Mouse (Mus musculus): ENCODE data around the gene Syngap1. TPM values are rescaled to one million over a fixed set of nuclear protein-coding genes. Genes with fewer than 3 reads are reported as not detected.

Syngap1 gene
- polyA plus RNA-seq, 1 experiment = 3.0 TPM

DNA sequence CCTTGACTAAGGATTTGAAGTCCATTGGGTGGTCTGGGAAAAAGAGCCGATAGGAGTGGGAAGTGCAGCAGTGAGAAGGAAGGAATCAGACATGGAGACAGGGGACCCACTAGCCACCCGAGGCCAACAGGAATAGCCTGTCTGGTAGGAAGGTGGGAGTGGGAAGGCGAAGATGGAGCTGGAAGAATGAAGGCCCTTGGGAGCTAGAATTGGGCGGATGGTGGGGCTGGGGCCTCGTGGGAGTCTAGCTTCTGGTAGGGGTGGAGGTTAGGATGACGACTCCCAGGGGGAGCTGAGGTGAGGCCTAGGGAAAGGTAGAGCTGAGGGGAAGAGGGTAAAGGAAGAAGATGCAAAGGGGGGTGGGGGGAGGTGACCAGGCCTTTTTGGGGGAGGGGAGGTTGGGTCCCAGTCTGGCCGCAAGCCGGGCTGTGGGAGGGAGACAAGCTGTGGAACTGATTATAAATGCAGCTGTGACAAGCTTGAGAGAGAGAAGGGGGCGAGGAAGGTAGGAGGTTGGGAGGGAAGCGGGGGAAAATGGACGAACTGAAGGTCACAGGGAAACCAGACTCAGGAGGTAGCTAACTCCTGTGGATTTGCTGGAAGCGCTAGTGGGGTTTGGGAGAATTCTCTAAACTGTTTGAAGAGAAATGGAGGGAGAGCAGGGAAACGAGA is 4.9 kb downstream of the Syngap1 start:
- H3K36me3 ChIP-seq (replicated peaks; ENCODE audit: low read length) = no peaks in the 10 kb centered on the region
- peaks cover 67% of the 10 kb centered on the region for H3K4me1 ChIP-seq
- H3K4me3 ChIP-seq (replicated peaks) = peak overlapping the region; percentile 88
- H3K9me3 ChIP-seq = no peaks in the 10 kb centered on the region
- TF ChIP-seq FLI1 (IDR thresholded peaks at IDR 0.05; ENCODE audit: low read length) (no peak), GATA1 (IDR thresholded peaks at IDR 0.05; ENCODE audit: borderline replicate concordance, low read length) (no peak)
- H3K27me3 ChIP-seq (replicated peaks) = peaks cover 51% of the 10 kb centered on the region

DNA sequence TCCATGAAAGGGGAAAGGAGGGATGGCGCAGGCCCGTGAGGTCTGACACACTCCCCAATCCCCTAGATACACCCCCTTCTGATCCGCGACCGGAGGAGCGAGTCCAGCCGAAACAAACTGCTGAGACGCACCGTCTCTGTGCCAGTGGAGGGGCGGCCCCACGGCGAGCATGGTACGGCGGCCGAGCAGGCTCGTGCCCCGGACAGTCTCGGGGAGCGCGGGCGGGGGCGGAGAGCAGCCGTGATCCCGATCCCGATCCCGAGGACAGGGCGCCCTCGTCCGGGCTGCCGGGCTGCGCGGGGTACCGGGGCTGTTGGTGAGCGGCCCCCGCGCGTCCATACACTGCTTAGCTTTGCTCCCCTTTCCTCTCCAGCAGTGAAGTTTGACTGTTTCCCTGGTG is 5.5 kb downstream of the Syngap1 start:
- TF ChIP-seq GATA1 (IDR thresholded peaks at IDR 0.05; ENCODE audit: borderline replicate concordance, low read length) (no peak), FLI1 (IDR thresholded peaks at IDR 0.05; ENCODE audit: low read length) (no peak)
- Histone ChIP-seq H3K27me3 (replicated peaks) (peaks cover 54% of the 10 kb centered on the region), H3K4me1 (peaks cover 67% of the 10 kb centered on the region), H3K36me3 (replicated peaks; ENCODE audit: low read length) (no peaks in the 10 kb centered on the region), H3K4me3 (replicated peaks) (peak overlapping the region; percentile 88), H3K9me3 (no peaks in the 10 kb centered on the region)

DNA sequence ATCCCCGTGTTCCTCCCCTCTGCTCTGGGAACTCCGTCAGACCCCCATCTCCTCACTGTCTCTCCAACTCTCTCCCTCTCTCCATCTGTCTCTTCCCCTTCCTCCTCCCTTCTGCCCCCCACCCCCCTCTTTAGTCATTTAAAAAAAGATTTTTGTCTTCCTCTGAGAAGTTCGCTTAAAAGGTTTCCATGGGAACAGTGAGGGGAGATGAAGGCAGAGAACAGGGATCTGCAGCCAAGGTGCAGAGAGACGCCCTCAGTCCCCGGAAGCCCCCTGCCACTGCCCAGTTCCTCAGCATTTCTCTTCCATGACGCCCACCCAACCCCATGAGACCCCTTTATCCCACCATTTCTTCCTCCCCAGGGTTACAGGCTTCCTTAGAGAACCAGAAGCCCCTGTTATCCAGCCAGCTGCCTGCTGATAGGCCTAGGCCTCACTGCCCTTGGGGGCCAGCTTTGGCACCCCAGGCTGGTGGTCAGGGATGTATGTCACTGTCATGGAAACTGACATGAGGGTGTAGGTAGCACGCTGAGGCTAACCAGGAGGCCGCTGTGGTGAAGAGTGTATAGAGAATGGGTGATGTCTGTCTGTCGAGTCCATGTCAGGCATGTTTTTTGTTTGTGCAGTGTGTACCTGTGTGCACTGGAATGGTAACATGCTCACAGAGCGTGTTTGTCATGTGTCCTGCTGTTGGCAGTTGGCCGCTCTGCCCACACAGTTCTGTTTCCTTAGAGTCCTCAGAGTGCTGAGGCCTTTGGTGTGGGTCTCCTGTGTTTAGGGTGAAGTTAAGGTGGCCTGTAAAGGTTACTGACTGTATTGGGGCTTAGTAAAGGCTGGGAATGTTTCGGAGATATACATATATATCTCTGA is 6.4 kb downstream of the Syngap1 start:
- no peak for TF ChIP-seq GATA1 (IDR thresholded peaks at IDR 0.05; ENCODE audit: borderline replicate concordance, low read length)
- TF ChIP-seq FLI1 (IDR thresholded peaks at IDR 0.05; ENCODE audit: low read length) = no peak
- Histone ChIP-seq H3K27me3 (replicated peaks) (peaks cover 61% of the 10 kb centered on the region), H3K36me3 (replicated peaks; ENCODE audit: low read length) (no peaks in the 10 kb centered on the region), H3K9me3 (no peaks in the 10 kb centered on the region), H3K4me3 (replicated peaks) (peak overlapping the region; percentile 25), H3K4me1 (peaks cover 68% of the 10 kb centered on the region)

DNA sequence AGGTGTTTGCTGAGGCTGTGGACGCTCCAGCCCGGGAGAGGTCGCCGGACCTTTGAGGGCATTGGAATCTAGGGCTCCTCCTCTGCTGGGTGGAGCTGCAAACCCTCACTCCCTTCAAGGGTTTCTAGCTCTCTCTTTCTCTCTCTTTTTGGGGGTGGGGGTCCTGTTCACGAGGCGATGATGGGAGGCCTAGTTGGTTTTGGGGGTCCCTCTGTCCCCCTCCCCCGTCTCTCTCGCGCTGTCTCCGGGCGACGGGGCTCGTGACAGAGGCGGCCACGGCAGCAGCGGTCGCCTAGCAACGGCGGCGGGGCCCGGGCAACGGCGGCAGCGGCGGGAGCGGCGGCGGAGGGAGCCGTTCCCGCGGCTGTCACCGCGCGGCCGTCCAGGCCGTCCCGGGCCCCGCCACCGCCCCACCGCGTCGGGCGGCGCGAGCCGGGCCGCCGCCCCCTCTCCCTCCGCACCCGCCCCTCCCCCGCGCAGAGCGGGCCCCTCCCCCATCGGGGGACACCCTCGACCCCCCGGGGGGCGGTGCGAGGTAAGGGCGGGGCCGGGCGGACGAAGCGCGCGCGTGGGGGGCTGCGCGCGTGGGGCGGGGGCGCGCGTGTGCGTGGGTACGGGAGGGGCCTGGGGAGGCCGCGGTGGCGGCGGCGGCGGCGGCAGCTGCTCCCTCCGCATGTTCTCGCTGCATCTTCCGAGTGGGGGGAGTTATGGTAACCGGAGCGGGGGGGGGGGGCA is 7.4 kb downstream of the Syngap1 start:
- H3K4me1 ChIP-seq = peaks cover 77% of the 10 kb centered on the region
- H3K27me3 ChIP-seq (replicated peaks) = peaks cover 71% of the 10 kb centered on the region
- no peaks in the 10 kb centered on the region for H3K9me3 ChIP-seq
- TF ChIP-seq FLI1 (IDR thresholded peaks at IDR 0.05; ENCODE audit: low read length) (no peak), GATA1 (IDR thresholded peaks at IDR 0.05; ENCODE audit: borderline replicate concordance, low read length) (no peak)
- H3K4me3 ChIP-seq (replicated peaks) = peak overlapping the region; percentile 90
- no peaks in the 10 kb centered on the region for H3K36me3 ChIP-seq (replicated peaks; ENCODE audit: low read length)

DNA sequence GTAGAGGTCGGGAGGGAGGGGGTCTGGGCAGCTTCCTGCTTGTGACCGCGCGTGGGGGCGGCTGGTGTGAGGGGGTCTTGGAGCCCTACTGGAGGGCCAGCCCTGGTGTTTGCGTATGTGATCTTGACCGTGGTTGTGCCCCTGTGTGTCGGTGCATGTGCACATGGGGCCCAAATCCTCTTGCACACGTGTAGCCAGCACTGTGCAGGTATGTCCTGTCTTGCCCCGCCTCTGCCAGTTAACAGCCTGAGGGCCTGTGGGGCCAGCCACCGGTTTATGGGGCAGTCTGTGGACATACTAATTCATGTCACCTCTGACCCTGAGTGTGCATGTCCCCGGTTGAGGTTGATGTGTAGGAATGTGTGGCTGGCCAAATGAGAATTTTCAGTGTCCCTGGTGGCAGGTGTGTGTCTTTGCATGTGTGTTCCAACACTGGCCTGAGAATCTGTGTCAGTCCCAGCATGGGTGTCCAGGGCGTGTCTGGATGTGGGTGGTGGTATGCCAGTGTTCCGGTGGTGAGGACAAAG is 8.1 kb downstream of the Syngap1 start:
- Histone ChIP-seq H3K36me3 (replicated peaks; ENCODE audit: low read length) (no peaks in the 10 kb centered on the region), H3K4me1 (peaks cover 83% of the 10 kb centered on the region), H3K27me3 (replicated peaks) (peaks cover 73% of the 10 kb centered on the region), H3K4me3 (replicated peaks) (peak overlapping the region; percentile 90), H3K9me3 (no peaks in the 10 kb centered on the region)
- no peak for TF ChIP-seq GATA1 (IDR thresholded peaks at IDR 0.05; ENCODE audit: borderline replicate concordance, low read length)
- no peak for TF ChIP-seq FLI1 (IDR thresholded peaks at IDR 0.05; ENCODE audit: low read length)

DNA sequence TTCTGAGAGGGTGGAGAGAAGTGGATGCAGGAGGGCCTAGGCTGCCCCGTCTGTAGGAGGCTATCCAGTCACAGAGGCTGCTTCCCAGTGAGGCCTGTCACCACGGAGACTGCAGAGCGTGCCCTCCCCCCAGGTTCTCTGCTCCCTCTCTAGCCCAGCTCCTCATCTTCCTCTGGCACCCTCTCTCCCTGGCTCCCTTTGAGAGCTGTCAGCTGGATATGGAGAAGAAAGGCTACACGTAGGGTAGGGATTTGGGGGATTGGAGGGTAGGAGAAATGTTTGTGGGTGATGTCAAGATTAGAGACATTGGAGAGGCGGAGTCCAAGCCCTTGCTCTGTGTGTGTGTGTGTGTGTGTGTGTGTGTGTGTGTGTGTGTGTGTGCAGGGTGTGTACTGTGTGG is 8.8 kb downstream of the Syngap1 start:
- Histone ChIP-seq H3K36me3 (replicated peaks; ENCODE audit: low read length) (peaks cover 2% of the 10 kb centered on the region), H3K9me3 (no peaks in the 10 kb centered on the region), H3K4me1 (peaks cover 80% of the 10 kb centered on the region), H3K4me3 (replicated peaks) (peak overlapping the region; percentile 44), H3K27me3 (replicated peaks) (peaks cover 66% of the 10 kb centered on the region)
- TF ChIP-seq FLI1 (IDR thresholded peaks at IDR 0.05; ENCODE audit: low read length) (no peak), GATA1 (IDR thresholded peaks at IDR 0.05; ENCODE audit: borderline replicate concordance, low read length) (no peak)

DNA sequence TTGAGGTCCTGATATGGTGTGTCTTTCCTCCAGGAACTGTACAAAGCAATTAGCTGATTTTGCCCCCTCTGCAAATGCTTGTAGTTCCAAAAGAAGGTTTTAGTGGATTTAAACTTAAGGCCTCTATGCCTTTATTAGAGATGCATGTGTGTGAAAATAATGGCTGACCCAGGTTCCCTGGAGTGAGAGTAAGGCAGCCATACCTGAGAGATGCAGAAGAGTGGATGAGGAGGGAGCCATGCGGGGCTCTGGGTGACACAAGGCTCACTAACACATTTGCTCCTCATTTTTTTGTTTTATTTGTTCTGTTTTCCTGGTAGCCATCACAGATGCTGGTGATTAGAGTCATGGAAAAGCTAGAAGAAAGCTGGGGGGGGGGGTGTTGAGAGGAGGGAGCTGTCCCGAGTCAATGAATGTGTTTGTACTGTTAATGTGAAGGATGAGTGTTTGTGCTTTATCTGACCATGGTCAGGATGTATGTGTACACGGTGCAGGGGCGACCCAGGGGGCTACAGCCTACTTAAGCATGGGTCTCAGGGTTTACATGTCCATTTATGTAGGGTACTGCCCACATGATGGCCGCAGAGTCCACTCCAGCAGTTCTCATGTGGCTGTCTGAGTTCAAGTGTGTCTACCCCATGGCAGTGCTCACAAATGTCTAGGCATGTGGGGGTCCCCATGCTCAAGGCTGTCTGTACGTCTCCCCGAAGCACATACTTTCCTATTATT is 9.7 kb downstream of the Syngap1 start:
- peak overlapping the region; percentile 38 for H3K4me3 ChIP-seq (replicated peaks)
- H3K27me3 ChIP-seq (replicated peaks) = peaks cover 58% of the 10 kb centered on the region
- TF ChIP-seq GATA1 (IDR thresholded peaks at IDR 0.05; ENCODE audit: borderline replicate concordance, low read length) (no peak), FLI1 (IDR thresholded peaks at IDR 0.05; ENCODE audit: low read length) (no peak)
- H3K9me3 ChIP-seq = no peaks in the 10 kb centered on the region
- peaks cover 80% of the 10 kb centered on the region for H3K4me1 ChIP-seq
- peaks cover 11% of the 10 kb centered on the region for H3K36me3 ChIP-seq (replicated peaks; ENCODE audit: low read length)

DNA sequence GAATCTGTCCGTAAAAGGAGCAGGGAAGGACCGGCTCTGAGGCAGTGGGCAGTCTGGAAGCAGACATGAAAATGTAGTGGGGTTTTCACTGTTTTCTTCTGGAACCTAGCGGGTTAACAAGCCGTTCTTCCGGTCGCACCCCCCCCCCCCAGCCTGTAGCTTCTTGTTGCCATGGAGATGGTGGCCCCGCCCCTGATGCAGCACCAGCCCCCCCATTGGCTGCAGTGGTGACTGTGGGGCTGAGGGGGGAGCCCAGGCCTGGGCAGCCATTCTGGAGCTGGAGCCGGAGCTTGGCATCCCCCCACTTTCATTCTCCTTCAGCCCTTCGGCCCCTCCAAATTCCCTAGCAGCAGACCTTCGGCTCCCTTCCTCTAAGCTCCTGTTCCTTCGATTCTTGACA is 10.4 kb downstream of the Syngap1 start:
- H3K4me3 ChIP-seq (replicated peaks) = peak overlapping the region; percentile 83
- H3K27me3 ChIP-seq (replicated peaks) = peaks cover 52% of the 10 kb centered on the region
- peaks cover 81% of the 10 kb centered on the region for H3K4me1 ChIP-seq
- peaks cover 13% of the 10 kb centered on the region for H3K36me3 ChIP-seq (replicated peaks; ENCODE audit: low read length)
- H3K9me3 ChIP-seq = no peaks in the 10 kb centered on the region
- TF ChIP-seq GATA1 (IDR thresholded peaks at IDR 0.05; ENCODE audit: borderline replicate concordance, low read length) (no peak), FLI1 (IDR thresholded peaks at IDR 0.05; ENCODE audit: low read length) (no peak)

Data from megakaryocyte, embryonic 14.5 days (primary cell).